Mouse (Mus musculus): ENCODE measurements around the gene Lin7c. TPM values are rescaled to one million over a fixed set of nuclear protein-coding genes. Genes with fewer than 3 reads are reported as not detected.
A peak's percentile ranks its signal among the peaks of the same experiment; 100 is the strongest.

The Lin7c gene
- polyA plus RNA-seq, 1 experiment from 2014 or later, result 61.8 TPM

DNA sequence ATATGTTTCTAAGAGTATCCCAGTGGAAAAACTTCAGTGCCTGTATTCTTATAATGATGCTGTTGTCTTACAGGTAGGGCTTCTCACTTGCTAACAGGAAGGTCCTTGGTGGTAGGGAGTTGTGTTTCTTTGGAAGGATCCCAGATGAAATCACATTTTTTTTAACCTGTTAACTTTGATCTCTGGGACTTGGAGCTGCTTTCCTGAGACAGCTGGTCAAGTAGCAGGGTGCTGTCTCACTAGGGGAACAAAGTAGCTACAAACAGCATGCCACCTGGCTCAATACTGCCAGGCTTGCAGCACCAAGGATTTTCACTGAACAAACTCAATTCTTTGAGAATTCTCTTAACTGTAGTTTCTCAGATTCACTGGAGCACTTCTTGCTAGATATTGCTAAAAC is 37.2 kb downstream of the Lin7c start:
- Histone ChIP-seq H3K4me3 (replicated peaks) (no peak overlapping the region), H3K4me2 (no peak overlapping the region), H3K9ac (replicated peaks) (no peak overlapping the region), H3K4me1 (replicated peaks) (peaks cover 20% of the 10 kb centered on the region), H3K27me3 (no peaks in the 10 kb centered on the region), H3K36me3 (peaks cover 20% of the 10 kb centered on the region; the same call in 1 of the 2 replicates), H3K27ac (no peak overlapping the region), H3K9me3 (no peaks in the 10 kb centered on the region)
- ATAC-seq (ENCODE audit: insufficient number of reproducible peaks, insufficient read depth, low FRiP score, low TSS enrichment, low read depth), result no peak

DNA sequence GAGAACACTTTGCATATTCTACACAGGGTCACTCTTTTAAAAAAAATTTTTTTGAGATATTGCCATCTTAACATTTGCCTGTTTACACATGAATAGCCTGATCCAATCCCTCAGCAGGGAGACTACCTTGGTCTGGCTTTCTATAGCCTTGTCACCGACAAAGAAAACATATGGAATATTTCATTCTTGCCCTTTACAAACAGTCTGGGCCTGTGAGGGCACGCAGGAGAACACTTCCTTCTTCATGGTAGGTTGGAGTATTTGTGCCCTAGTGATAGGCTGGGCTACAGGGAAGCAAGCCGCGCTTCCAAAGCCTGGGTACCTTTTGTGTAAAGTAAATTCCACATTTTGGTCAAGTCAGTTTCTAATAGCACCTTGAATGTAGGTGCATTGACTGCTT is 38.1 kb downstream of the Lin7c start:
- H3K4me1 ChIP-seq (replicated peaks), result peaks cover 24% of the 10 kb centered on the region
- H3K27ac ChIP-seq, result no peak overlapping the region
- H3K9ac ChIP-seq (replicated peaks), result no peak overlapping the region
- no peak for ATAC-seq (ENCODE audit: insufficient number of reproducible peaks, insufficient read depth, low FRiP score, low TSS enrichment, low read depth)
- H3K4me2 ChIP-seq, result no peak overlapping the region
- peaks cover 20% of the 10 kb centered on the region; the same call in 1 of the 2 replicates for H3K36me3 ChIP-seq
- H3K9me3 ChIP-seq, result no peaks in the 10 kb centered on the region
- WGBS, result 75% methylated on average over 4 of the region's 4 CpGs
- no peak overlapping the region for H3K4me3 ChIP-seq (replicated peaks)
- no peaks in the 10 kb centered on the region for H3K27me3 ChIP-seq

DNA sequence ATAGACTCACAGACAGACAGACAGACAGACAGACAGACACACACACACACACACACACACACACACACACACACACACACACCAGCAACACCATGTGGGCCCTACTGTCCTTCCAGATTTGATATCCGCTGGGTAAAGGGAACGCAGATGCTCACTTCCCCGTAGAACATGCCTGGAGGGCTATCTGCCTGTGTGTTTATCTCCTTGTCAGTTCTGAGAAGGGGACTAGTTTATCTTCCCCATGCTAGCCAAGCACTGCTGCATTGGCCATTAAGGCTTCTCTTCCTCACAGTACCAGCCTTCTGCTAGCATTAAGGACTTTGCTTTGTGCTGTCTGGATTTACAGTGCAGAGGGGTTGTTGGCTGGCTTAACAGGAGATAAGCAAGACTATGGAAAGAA is 38.6 kb downstream of the Lin7c start:
- no peak overlapping the region for H3K27ac ChIP-seq
- no peak overlapping the region for H3K4me3 ChIP-seq (replicated peaks)
- no peak overlapping the region for H3K9ac ChIP-seq (replicated peaks)
- H3K9me3 ChIP-seq, result no peaks in the 10 kb centered on the region
- WGBS, result 74% methylated on average over 3 of the region's 3 CpGs
- no peaks in the 10 kb centered on the region for H3K27me3 ChIP-seq
- H3K36me3 ChIP-seq, result peaks cover 20% of the 10 kb centered on the region; the same call in 1 of the 2 replicates
- peaks cover 24% of the 10 kb centered on the region for H3K4me1 ChIP-seq (replicated peaks)
- ATAC-seq (ENCODE audit: insufficient number of reproducible peaks, insufficient read depth, low FRiP score, low TSS enrichment, low read depth), result no peak
- no peak overlapping the region for H3K4me2 ChIP-seq

DNA sequence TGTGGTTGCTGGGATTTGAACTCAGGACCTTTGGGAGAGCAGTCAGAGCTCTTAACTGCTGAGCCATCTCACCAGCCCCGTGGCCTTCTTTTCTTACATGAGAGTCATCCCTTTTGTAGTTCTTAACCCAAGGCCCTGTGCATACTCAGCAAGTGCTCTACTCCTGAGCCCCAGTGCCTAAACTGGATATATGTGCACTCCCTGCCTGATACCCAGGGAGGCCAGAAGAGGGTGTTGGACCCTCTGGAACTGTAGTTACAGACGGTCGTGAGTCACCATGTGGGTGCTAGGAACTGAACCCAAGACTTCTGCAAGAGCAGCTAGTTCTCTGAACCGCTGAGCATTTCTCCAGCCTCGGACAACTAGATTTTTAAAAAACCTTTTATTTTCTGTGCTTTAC is 39.7 kb downstream of the Lin7c start:
- no peak for ATAC-seq (ENCODE audit: insufficient number of reproducible peaks, insufficient read depth, low FRiP score, low TSS enrichment, low read depth)
- Histone ChIP-seq H3K36me3 (peaks cover 27% of the 10 kb centered on the region; the same call in 1 of the 2 replicates), H3K4me1 (replicated peaks) (peaks cover 32% of the 10 kb centered on the region), H3K27ac (no peak overlapping the region), H3K9ac (replicated peaks) (no peak overlapping the region), H3K27me3 (no peaks in the 10 kb centered on the region), H3K9me3 (no peaks in the 10 kb centered on the region), H3K4me3 (replicated peaks) (no peak overlapping the region), H3K4me2 (no peak overlapping the region)
- WGBS, result 90% methylated on average over 5 of the region's 5 CpGs

DNA sequence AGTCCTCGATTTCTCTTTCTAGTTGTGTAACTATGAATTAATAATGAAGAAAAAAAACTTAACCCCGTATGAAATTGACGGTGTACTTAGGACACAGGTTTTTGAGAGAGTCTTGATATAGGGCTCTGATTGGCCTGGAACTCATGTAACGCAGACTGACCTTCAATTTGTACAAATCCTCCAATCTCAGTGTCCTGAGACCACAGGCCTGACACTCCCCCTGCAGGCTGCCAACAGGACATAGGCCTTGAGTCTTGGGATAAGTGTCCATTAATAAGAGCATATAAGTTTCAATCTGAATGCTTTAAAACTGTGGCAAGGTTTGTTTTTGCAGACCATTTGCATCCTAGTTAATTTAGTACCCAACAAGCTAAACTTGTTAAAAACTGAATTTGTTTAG is 40.1 kb downstream of the Lin7c start:
- H3K4me2 ChIP-seq, result no peak overlapping the region
- WGBS, result 91% methylated on average over 4 of the region's 4 CpGs
- no peak overlapping the region for H3K4me3 ChIP-seq (replicated peaks)
- H3K36me3 ChIP-seq, result peaks cover 23% of the 10 kb centered on the region; the same call in 1 of the 2 replicates
- H3K4me1 ChIP-seq (replicated peaks), result peaks cover 35% of the 10 kb centered on the region
- H3K9ac ChIP-seq (replicated peaks), result no peak overlapping the region
- H3K9me3 ChIP-seq, result no peaks in the 10 kb centered on the region
- H3K27me3 ChIP-seq, result no peaks in the 10 kb centered on the region
- no peak for ATAC-seq (ENCODE audit: insufficient number of reproducible peaks, insufficient read depth, low FRiP score, low TSS enrichment, low read depth)
- no peak overlapping the region for H3K27ac ChIP-seq

DNA sequence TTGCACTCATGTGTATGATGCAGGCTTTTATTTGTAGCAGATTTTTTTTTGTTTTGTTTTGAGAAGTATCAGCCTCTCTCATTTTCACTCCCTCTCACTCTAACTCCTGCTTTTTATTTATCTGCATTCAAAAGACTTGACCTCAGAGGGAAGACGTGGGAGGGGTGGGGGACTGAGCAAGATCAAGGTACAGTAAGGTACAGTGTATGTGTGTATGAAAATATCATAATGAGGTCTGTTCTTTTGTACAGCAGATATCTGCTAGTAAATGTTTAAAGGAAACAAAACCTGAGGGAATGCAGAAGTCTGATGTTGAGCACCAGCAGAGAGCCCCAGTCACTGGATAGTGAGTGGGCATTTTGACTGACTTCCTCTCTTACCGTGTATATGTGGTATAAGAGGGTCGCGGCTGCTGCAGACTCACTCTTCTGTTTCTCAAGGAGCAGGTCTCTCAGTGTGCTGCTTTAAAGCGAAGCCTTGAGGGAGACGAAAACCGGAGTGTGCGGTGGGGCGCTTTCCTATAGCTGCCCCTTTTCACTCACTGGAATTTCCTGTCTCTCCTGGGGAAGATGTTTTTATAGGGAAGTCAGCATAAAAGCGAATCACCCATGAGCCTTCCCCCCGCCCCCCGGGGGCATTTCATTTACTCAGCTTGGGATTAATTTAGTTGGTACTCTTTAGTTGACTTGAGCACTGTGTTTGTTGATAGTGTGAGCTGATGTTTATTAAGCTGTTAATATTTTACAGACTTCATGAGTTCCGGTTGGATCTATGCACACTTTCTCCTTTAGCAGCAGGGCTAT is 41.5 kb downstream of the Lin7c start:
- 23% methylated on average over 13 of the region's 13 CpGs for WGBS
- H3K9ac ChIP-seq (replicated peaks), result no peak overlapping the region
- no peak; the same call in 1 of the 2 replicates for ATAC-seq (ENCODE audit: insufficient number of reproducible peaks, insufficient read depth, low FRiP score, low TSS enrichment, low read depth)
- H3K27ac ChIP-seq, result no peak overlapping the region
- no peaks in the 10 kb centered on the region for H3K27me3 ChIP-seq
- peak overlapping the region; percentile 40 for H3K4me2 ChIP-seq
- H3K4me1 ChIP-seq (replicated peaks), result peaks cover 36% of the 10 kb centered on the region
- no peaks in the 10 kb centered on the region for H3K9me3 ChIP-seq
- peaks cover 13% of the 10 kb centered on the region; the same call in 1 of the 2 replicates for H3K36me3 ChIP-seq
- no peak overlapping the region for H3K4me3 ChIP-seq (replicated peaks)

DNA sequence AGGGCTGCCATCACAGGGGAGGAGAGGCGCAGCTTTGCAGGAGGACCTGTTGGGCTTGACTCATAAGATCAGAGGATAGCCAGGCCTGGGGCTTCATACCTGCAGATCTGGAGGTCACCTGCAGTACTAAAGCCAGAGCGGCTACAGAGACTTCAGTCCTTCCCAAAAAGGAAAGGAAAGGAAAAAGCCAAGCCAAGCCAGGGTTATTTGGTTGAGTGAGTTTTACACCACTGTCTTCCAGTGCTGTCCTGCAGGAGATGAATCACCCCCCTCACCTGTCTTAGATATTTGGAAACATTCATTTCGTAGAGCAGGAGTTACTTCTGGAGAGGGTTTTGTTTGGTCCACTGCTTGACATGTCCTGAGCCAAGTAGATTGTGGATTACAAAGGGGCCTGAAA is 42.5 kb downstream of the Lin7c start:
- Histone ChIP-seq H3K9ac (replicated peaks) (no peak overlapping the region), H3K36me3 (peaks cover 13% of the 10 kb centered on the region; the same call in 1 of the 2 replicates), H3K9me3 (no peaks in the 10 kb centered on the region), H3K27ac (no peak overlapping the region), H3K27me3 (no peaks in the 10 kb centered on the region), H3K4me1 (replicated peaks) (peaks cover 36% of the 10 kb centered on the region), H3K4me2 (0 out of 2 replicates have a peak overlapping the region, but pooled peaks have one; percentile 40), H3K4me3 (replicated peaks) (no peak overlapping the region)
- ATAC-seq (ENCODE audit: insufficient number of reproducible peaks, insufficient read depth, low FRiP score, low TSS enrichment, low read depth), result no peak
- 77% methylated on average over 3 of the region's 3 CpGs for WGBS

DNA sequence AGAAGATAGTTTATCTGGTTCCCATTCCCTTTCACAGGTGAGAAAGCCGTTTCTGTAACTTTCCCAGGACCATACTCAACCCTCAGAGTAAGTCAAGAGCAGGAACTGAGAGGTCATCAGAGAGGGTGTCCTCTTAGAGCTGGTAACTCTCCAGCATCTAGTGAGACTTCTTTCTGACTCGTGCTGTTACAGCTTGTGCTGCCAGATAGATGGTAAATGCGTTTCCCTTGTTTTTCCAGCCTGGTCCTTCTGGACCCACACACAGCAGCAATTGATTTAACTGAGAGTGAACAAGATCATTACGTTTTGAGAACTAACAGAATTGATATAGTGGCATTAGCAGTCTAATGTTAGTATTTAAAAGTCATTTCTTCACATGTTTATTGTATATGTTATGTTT is 43.4 kb downstream of the Lin7c start:
- WGBS, result 68% methylated on average over 4 of the region's 4 CpGs
- Histone ChIP-seq H3K9ac (replicated peaks) (no peak overlapping the region), H3K9me3 (no peaks in the 10 kb centered on the region), H3K4me1 (replicated peaks) (peaks cover 36% of the 10 kb centered on the region), H3K27ac (no peak overlapping the region), H3K36me3 (peaks cover 13% of the 10 kb centered on the region; the same call in 1 of the 2 replicates), H3K27me3 (no peaks in the 10 kb centered on the region), H3K4me2 (no peak overlapping the region), H3K4me3 (replicated peaks) (no peak overlapping the region)
- ATAC-seq (ENCODE audit: insufficient number of reproducible peaks, insufficient read depth, low FRiP score, low TSS enrichment, low read depth), result no peak

DNA sequence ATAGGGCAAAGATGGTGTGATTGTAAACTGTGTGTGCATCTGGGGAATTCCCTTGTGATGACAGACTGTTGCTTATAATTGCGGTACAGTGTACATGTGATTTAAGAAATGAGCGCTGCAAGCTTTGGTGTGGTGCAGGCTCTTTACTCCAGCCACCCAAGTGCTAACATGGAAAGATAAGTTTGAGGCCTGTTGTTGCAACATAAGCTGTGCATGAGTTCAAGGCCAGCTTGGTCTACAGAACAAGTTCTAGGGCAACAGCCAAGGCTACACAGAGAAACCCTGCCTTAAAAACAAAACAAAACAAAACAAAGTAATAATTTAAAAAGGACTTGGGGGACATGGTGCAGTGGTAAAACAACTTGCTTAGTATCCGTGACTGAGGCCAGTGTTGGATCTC is 44.5 kb downstream of the Lin7c start:
- no peaks in the 10 kb centered on the region for H3K27me3 ChIP-seq
- no peak for ATAC-seq (ENCODE audit: insufficient number of reproducible peaks, insufficient read depth, low FRiP score, low TSS enrichment, low read depth)
- H3K9ac ChIP-seq (replicated peaks), result no peak overlapping the region
- H3K36me3 ChIP-seq, result peaks cover 10% of the 10 kb centered on the region; the same call in 1 of the 2 replicates
- H3K4me1 ChIP-seq (replicated peaks), result peaks cover 36% of the 10 kb centered on the region
- WGBS, result 94% methylated on average over 3 of the region's 3 CpGs
- H3K4me3 ChIP-seq (replicated peaks), result no peak overlapping the region
- no peaks in the 10 kb centered on the region for H3K9me3 ChIP-seq
- no peak overlapping the region for H3K4me2 ChIP-seq
- H3K27ac ChIP-seq, result no peak overlapping the region

DNA sequence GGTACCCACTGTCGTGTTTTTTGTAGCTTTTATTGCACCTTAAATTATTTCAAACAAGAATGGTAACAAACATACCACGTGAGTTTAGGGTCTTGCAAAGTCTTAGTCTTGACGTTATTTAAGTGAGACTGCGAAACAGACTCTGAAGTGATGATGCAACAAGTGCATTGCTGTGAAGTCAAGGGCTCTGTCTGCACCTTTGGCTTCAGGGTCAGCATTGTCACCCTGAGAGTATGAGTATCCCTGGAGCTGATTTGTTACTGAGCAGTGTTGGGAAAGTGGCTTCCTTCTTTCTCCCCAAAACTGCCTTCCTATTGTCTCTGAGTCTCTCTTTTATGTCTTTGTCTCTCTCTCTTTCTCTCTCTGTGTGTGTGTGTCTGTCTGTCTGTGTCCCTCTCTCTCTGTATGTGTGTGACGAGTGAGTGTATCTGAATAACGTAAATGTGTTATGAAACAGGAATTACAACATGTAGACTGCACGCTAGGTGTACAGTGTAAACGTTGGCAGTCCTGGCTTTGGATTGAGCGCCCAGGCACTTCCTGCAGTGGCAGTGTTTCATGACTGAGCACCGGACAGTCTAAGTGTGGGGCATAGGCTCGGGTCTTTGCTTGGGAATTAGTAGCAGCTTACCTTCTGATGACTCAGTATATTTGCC is 45.2 kb downstream of the Lin7c start:
- Histone ChIP-seq H3K27me3 (no peaks in the 10 kb centered on the region), H3K4me3 (replicated peaks) (no peak overlapping the region), H3K36me3 (peaks cover 7% of the 10 kb centered on the region; the same call in 1 of the 2 replicates), H3K27ac (no peak overlapping the region), H3K4me1 (replicated peaks) (peaks cover 34% of the 10 kb centered on the region), H3K9me3 (no peaks in the 10 kb centered on the region), H3K4me2 (no peak overlapping the region), H3K9ac (replicated peaks) (no peak overlapping the region)
- ATAC-seq (ENCODE audit: insufficient number of reproducible peaks, insufficient read depth, low FRiP score, low TSS enrichment, low read depth), result no peak
- WGBS, result 73% methylated on average over 11 of the region's 11 CpGs

DNA sequence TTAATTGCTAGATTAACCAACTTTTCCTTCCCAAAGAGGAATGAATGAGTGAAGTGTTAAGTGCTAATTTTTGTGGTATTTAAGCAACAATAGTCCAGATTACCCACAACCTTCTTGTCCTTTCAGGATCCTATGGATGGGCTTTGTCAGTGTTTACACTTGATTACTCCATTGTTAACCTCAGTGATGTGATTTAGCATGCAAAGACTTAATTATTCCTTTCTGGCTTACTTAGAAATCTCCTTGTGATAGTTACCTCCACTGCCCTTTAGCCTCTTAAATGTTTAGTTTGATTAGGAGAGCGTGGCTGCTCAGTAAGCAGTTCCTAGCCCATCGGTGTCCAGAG is 45.7 kb downstream of the Lin7c start:
- no peak for ATAC-seq (ENCODE audit: insufficient number of reproducible peaks, insufficient read depth, low FRiP score, low TSS enrichment, low read depth)
- Histone ChIP-seq H3K27me3 (no peaks in the 10 kb centered on the region), H3K4me3 (replicated peaks) (no peak overlapping the region)

More for the DNA sequence above, 45.7 kb downstream of the Lin7c start:
- Histone ChIP-seq H3K9ac (replicated peaks) (no peak overlapping the region), H3K36me3 (peaks cover 7% of the 10 kb centered on the region; the same call in 1 of the 2 replicates), H3K4me1 (replicated peaks) (peaks cover 31% of the 10 kb centered on the region), H3K9me3 (no peaks in the 10 kb centered on the region), H3K4me2 (no peak overlapping the region), H3K27ac (no peak overlapping the region)
- WGBS, result 48% methylated on average over 2 of the region's 2 CpGs

Measured in limb, embryonic 12.5 days (tissue).